Mouse (Mus musculus): ENCODE data around the gene Cobl. TPM values are rescaled to one million over a fixed set of nuclear protein-coding genes. Genes with fewer than 3 reads are reported as not detected.

Cobl gene
- polyA plus RNA-seq, 1 experiment from 2014 or later, result 8.2 TPM

DNA sequence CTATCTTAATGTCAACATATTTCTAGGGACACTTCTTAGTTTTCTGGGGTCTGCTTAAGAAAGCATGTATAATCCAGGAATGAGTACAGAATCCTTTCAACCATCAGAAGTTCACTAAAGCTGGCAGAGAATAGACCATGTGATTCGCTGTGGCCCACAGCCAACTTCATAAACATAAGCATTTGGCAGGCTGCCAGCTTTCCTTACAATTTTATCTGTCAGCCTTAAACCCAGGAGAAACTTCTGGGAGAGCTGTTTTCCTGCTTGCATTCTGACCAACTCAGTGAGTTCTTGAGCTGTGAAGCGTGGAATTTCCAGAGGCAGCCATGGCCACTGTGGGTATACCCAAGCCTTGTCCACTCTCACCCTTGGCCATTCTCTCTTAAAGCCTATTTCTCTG lies 132.8 kb downstream of the Cobl start:
- Histone ChIP-seq H3K27ac (ENCODE audit: low read depth, low read length) (no peak overlapping the region), H3K27me3 (replicated peaks; ENCODE audit: control insufficient read depth, insufficient read depth, low read length) (no peaks in the 10 kb centered on the region), H3K4me1 (replicated peaks; ENCODE audit: control insufficient read depth, insufficient read depth, low read length) (no peaks in the 10 kb centered on the region), H3K9me3 (ENCODE audit: control insufficient read depth, low read length) (no peaks in the 10 kb centered on the region), H3K9ac (ENCODE audit: low read depth, low read length) (no peak overlapping the region), H3K4me2 (no peak overlapping the region), H3K36me3 (ENCODE audit: control insufficient read depth, insufficient read depth, low read length) (no peaks in the 10 kb centered on the region), H3K4me3 (ENCODE audit: low read depth, low read length) (no peak overlapping the region)
- no peak for DNase-seq (ENCODE audit: low spot score)
- WGBS, result 60% methylated on average over 2 of the region's 2 CpGs
- 0 out of 2 replicates have a peak, but pooled peaks have one; percentile 47 for ATAC-seq (replicated peaks; ENCODE audit: low FRiP score)

GRCm38 (mm10) chr11:12321445-12321844 lies 143.3 kb downstream of the Cobl start:
- Histone ChIP-seq H3K4me1 (replicated peaks; ENCODE audit: control insufficient read depth, insufficient read depth, low read length) (no peaks in the 10 kb centered on the region), H3K27ac (ENCODE audit: low read depth, low read length) (no peak overlapping the region), H3K36me3 (ENCODE audit: control insufficient read depth, insufficient read depth, low read length) (no peaks in the 10 kb centered on the region), H3K4me2 (no peak overlapping the region), H3K27me3 (replicated peaks; ENCODE audit: control insufficient read depth, insufficient read depth, low read length) (no peaks in the 10 kb centered on the region), H3K4me3 (ENCODE audit: low read depth, low read length) (no peak overlapping the region), H3K9ac (ENCODE audit: low read depth, low read length) (no peak overlapping the region), H3K9me3 (ENCODE audit: control insufficient read depth, low read length) (no peaks in the 10 kb centered on the region)
- WGBS, result 82% methylated on average over 1 of the region's 1 CpGs
- ATAC-seq (replicated peaks; ENCODE audit: low FRiP score), result no peak
- no peak for DNase-seq (ENCODE audit: low spot score)

- no peaks in the 10 kb centered on the region for H3K27me3 ChIP-seq (replicated peaks; ENCODE audit: control insufficient read depth, insufficient read depth, low read length)
- H3K36me3 ChIP-seq (ENCODE audit: control insufficient read depth, insufficient read depth, low read length), result no peaks in the 10 kb centered on the region
- no peak overlapping the region for H3K27ac ChIP-seq (ENCODE audit: low read depth, low read length)
- H3K9me3 ChIP-seq (ENCODE audit: control insufficient read depth, low read length), result no peaks in the 10 kb centered on the region
- H3K4me2 ChIP-seq, result no peak overlapping the region
- no peak overlapping the region for H3K9ac ChIP-seq (ENCODE audit: low read depth, low read length)
- no peak overlapping the region for H3K4me3 ChIP-seq (ENCODE audit: low read depth, low read length)
- ATAC-seq (replicated peaks; ENCODE audit: low FRiP score) (no peak), DNase-seq (ENCODE audit: low spot score) (no peak)
- no peaks in the 10 kb centered on the region for H3K4me1 ChIP-seq (replicated peaks; ENCODE audit: control insufficient read depth, insufficient read depth, low read length)
- WGBS, result 71% methylated on average over 3 of the region's 3 CpGs
Measured at GRCm38 (mm10) chr11:12319318-12319717, 145.4 kb downstream of the Cobl start.

DNA sequence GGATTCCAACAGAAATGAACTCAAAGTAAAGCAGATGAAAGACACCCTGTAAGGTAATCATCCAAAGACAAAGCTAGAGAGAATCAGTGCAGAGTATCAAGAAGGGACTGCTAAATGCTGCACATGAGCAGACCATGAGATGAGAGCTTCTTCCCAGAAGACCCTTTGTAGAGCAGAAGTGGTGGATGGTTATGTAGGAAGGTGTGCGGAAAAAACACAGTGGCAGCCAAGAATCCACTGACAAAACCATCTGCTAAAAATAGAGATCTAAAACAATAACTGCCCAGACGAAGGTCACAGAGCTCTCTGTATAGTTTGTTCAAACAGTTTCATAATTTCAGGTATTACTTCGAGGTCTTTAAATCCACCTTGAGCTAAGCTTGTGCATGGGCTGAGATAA lies 149.1 kb downstream of the Cobl start:
- Histone ChIP-seq H3K27ac (ENCODE audit: low read depth, low read length) (no peak overlapping the region), H3K27me3 (replicated peaks; ENCODE audit: control insufficient read depth, insufficient read depth, low read length) (no peaks in the 10 kb centered on the region), H3K9ac (ENCODE audit: low read depth, low read length) (no peak overlapping the region), H3K4me3 (ENCODE audit: low read depth, low read length) (no peak overlapping the region), H3K36me3 (ENCODE audit: control insufficient read depth, insufficient read depth, low read length) (no peaks in the 10 kb centered on the region), H3K4me2 (no peak overlapping the region), H3K4me1 (replicated peaks; ENCODE audit: control insufficient read depth, insufficient read depth, low read length) (no peaks in the 10 kb centered on the region), H3K9me3 (ENCODE audit: control insufficient read depth, low read length) (no peaks in the 10 kb centered on the region)
- ATAC-seq (replicated peaks; ENCODE audit: low FRiP score) (no peak), DNase-seq (ENCODE audit: low spot score) (no peak)
- 65% methylated on average over 3 of the region's 3 CpGs for WGBS

DNA sequence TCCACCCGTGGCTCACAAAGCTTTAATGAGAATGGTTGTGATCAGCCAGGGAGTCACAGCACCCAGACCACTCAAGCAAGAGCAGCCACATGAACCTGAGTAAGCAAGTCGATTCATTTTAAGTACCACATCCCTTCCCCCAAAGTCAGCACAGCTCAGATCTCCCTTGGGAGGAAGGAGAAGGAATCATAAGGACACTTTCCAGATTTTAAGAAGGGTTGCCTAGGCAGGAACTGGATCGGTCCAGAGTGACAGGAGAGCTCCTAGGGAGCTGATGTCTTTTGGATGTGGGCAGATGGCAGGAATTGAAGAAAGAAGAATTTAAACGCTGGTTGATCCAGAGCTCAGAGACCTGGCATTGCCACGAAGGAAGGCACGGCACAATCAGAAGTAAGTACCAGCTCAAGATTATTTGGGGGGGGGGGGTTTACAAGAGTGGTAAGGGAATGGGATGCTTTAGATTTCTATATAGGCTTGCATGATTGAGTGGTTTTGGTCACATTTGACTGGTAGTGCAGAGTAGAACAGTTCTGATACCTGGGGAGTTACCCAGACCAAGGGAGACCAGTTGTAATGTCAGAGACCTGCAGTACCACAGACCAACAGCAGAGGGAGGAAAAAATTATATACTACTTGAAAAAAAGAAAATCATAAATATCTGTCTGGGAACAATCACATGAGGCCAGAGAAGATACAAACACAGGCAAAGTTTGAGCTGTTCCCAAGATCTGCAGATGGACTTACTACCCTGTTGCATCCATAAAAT lies 150.3 kb downstream of the Cobl start:
- Histone ChIP-seq H3K4me1 (replicated peaks; ENCODE audit: control insufficient read depth, insufficient read depth, low read length) (0 out of 2 replicates have a peak, but pooled peaks cover under 1% of the 10 kb centered on the region), H3K9ac (ENCODE audit: low read depth, low read length) (no peak overlapping the region), H3K36me3 (ENCODE audit: control insufficient read depth, insufficient read depth, low read length) (no peaks in the 10 kb centered on the region), H3K4me2 (no peak overlapping the region), H3K27ac (ENCODE audit: low read depth, low read length) (no peak overlapping the region), H3K9me3 (ENCODE audit: control insufficient read depth, low read length) (no peaks in the 10 kb centered on the region), H3K4me3 (ENCODE audit: low read depth, low read length) (no peak overlapping the region), H3K27me3 (replicated peaks; ENCODE audit: control insufficient read depth, insufficient read depth, low read length) (no peaks in the 10 kb centered on the region)
- ATAC-seq (replicated peaks; ENCODE audit: low FRiP score) (no peak), DNase-seq (ENCODE audit: low spot score) (no peak)
- 78% methylated on average over 6 of the region's 6 CpGs for WGBS

DNA sequence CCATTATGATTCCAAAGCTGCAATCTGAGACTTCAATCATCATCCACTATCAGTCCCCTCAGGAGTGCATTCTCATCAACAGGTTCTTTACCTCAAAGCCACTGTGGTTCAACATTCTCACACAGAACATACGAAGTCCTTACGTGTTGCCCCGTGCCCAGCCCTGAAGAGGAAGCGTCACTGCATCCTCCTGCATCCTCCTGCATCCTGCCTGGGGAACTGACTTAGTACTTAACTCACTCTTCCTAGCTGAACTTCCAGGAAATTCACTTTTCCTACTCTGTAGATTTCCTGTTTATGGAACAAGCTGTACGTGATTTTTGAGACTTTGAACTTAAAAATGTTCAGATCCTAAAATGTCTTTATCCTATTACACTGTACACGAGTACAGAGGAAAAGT lies 153.3 kb downstream of the Cobl start:
- no peak overlapping the region for H3K9ac ChIP-seq (ENCODE audit: low read depth, low read length)
- H3K27me3 ChIP-seq (replicated peaks; ENCODE audit: control insufficient read depth, insufficient read depth, low read length), result no peaks in the 10 kb centered on the region
- 67% methylated on average over 6 of the region's 6 CpGs for WGBS

DNA sequence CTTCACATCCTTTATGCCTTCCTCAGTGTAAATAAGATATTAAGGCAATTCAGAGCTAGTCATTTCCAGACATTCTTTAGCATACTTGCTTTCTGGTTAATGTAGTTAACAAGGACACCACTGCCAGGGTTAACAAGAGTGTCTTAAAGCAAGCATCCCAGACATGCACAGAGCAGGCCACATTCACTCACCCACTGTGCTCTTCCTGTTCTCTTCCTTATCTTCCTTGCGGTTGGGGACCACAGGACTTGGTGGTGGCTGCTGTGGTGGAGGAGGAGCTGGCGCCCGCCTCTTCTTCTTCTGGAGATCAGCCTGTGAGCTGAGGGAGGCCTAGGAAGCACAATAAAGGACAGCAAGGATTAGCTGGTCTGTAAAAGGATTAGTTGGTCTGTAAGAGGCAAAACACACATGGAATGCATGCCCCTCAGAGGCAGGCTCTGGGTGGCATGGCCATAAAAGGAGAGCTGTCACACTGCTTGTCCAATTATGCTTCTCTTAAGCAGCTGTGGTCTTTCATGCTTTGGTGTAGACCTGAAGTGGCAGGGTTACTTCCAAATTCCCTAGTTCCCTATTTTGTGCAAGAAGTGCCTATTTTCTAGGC lies 155.2 kb downstream of the Cobl start:
- Histone ChIP-seq H3K4me2 (no peak overlapping the region), H3K27me3 (replicated peaks; ENCODE audit: control insufficient read depth, insufficient read depth, low read length) (no peaks in the 10 kb centered on the region), H3K27ac (ENCODE audit: low read depth, low read length) (no peak overlapping the region), H3K9ac (ENCODE audit: low read depth, low read length) (no peak overlapping the region), H3K4me3 (ENCODE audit: low read depth, low read length) (no peak overlapping the region), H3K4me1 (replicated peaks; ENCODE audit: control insufficient read depth, insufficient read depth, low read length) (0 out of 2 replicates have a peak, but pooled peaks cover 2% of the 10 kb centered on the region), H3K36me3 (ENCODE audit: control insufficient read depth, insufficient read depth, low read length) (no peaks in the 10 kb centered on the region), H3K9me3 (ENCODE audit: control insufficient read depth, low read length) (no peaks in the 10 kb centered on the region)
- ATAC-seq (replicated peaks; ENCODE audit: low FRiP score), result no peak
- WGBS, result 25% methylated on average over 3 of the region's 3 CpGs
- DNase-seq (ENCODE audit: low spot score), result no peak

More for the DNA sequence above, 153.3 kb downstream of the Cobl start:
- 0 out of 2 replicates have a peak, but pooled peaks cover 2% of the 10 kb centered on the region for H3K4me1 ChIP-seq (replicated peaks; ENCODE audit: control insufficient read depth, insufficient read depth, low read length)
- no peak overlapping the region for H3K27ac ChIP-seq (ENCODE audit: low read depth, low read length)
- no peaks in the 10 kb centered on the region for H3K9me3 ChIP-seq (ENCODE audit: control insufficient read depth, low read length)
- DNase-seq (ENCODE audit: low spot score) (no peak), ATAC-seq (replicated peaks; ENCODE audit: low FRiP score) (no peak)
- no peak overlapping the region for H3K4me3 ChIP-seq (ENCODE audit: low read depth, low read length)
- H3K4me2 ChIP-seq, result no peak overlapping the region
- no peaks in the 10 kb centered on the region for H3K36me3 ChIP-seq (ENCODE audit: control insufficient read depth, insufficient read depth, low read length)

DNA sequence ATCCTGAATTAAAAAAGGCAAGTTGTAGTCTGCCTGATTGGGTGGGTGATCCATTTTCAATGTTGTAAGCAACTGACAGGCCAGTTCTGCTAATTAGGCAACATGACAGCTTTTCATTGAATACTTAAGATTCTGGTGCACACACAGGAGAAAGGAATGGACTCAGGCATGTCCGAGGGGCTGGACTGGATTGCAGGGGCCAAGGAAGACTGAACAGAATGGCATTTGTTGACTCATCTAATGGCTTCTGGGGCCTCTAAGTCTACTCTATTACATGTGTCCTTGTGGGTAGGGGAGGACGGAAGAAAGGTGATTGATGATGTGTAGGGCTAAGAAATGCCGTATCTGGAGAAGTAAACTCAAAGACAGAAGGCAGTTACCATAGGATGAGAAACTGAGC lies 159.9 kb downstream of the Cobl start:
- no peak overlapping the region for H3K4me2 ChIP-seq
- DNase-seq (ENCODE audit: low spot score), result no peak
- no peaks in the 10 kb centered on the region for H3K27me3 ChIP-seq (replicated peaks; ENCODE audit: control insufficient read depth, insufficient read depth, low read length)
- WGBS, result 67% methylated on average over 3 of the region's 3 CpGs
- H3K9me3 ChIP-seq (ENCODE audit: control insufficient read depth, low read length), result no peaks in the 10 kb centered on the region
- no peak for ATAC-seq (replicated peaks; ENCODE audit: low FRiP score)
- no peak overlapping the region for H3K27ac ChIP-seq (ENCODE audit: low read depth, low read length)
- H3K36me3 ChIP-seq (ENCODE audit: control insufficient read depth, insufficient read depth, low read length), result no peaks in the 10 kb centered on the region
- H3K4me3 ChIP-seq (ENCODE audit: low read depth, low read length), result no peak overlapping the region
- no peak overlapping the region for H3K9ac ChIP-seq (ENCODE audit: low read depth, low read length)
- 0 out of 2 replicates have a peak, but pooled peaks cover 2% of the 10 kb centered on the region for H3K4me1 ChIP-seq (replicated peaks; ENCODE audit: control insufficient read depth, insufficient read depth, low read length)
